Mouse (Mus musculus) heart, adult 2 months (tissue): ENCODE measurements around the gene Ear10. TPM values are rescaled to one million over a fixed set of nuclear protein-coding genes. Genes with fewer than 3 reads are reported as not detected.
"Not testable (repeated sequence)": the region's sequence is repeated elsewhere in the genome, so short reads cannot be mapped to it uniquely, and the experiment has no call there.

ENCODE experiments used
- DNase-seq, 2 experiments: peaks; one replicate each; pipeline ENCODE4 v3.0.0; 2021
- H3K27ac ChIP-seq: fragments of 200-600 bp; 2 replicates; pipeline ENCODE4 v1.8.1; 2022
- H3K27me3 ChIP-seq: fragments of 200-500 bp; 2 replicates; pipeline ENCODE4 v1.6.1; 2012; ENCODE audit warnings: mild to moderate bottlenecking, low read length, inconsistent platforms, mixed read lengths; ENCODE audit not compliant: control insufficient read depth, insufficient read depth
- H3K36me3 ChIP-seq: fragments of 200-500 bp; 2 replicates; pipeline ENCODE4 v1.6.1; 2012; ENCODE audit warnings: low read length, inconsistent platforms; ENCODE audit not compliant: control insufficient read depth, insufficient read depth
- H3K4me1 ChIP-seq: fragments of 200-500 bp; 2 replicates; pipeline ENCODE4 v1.6.1; 2011; ENCODE audit warnings: low read length; ENCODE audit not compliant: control insufficient read depth, insufficient read depth
- H3K4me3 ChIP-seq: fragments of 200-600 bp; 2 replicates; pipeline ENCODE4 v1.8.1; 2022
- H3K79me2 ChIP-seq: fragments of 200-500 bp; replicated peaks from 2 replicates; pipeline ENCODE4 v1.6.1; 2012; ENCODE audit warnings: mild to moderate bottlenecking, inconsistent platforms, low read length, moderate library complexity, mixed read lengths; ENCODE audit not compliant: control insufficient read depth, insufficient read depth
- H3K9ac ChIP-seq: fragments of 200-500 bp; 2 replicates; pipeline ENCODE4 v1.6.1; 2012; ENCODE audit warnings: low read depth, mild to moderate bottlenecking, control low read depth, inconsistent platforms, low read length, mixed read lengths
- CTCF ChIP-seq: fragments of 200-600 bp; IDR thresholded peaks from 2 replicates; pipeline ENCODE4 v1.8.1; 2022; ENCODE audit warnings: antibody characterized with exemption, mild to moderate bottlenecking, moderate library complexity
- WGBS: fragments of 180-500 bp; shearing (Covaris S2); methylation state at CpG from one replicate; pipeline ENCODE4 v1.1.7; 2018; 5-methylcytosine and 5-hydroxymethylcytosine counted together
- intact Hi-C: fragments of 180-260 bp; cut with DNase I; formaldehyde crosslinking; loops from one replicate; pipeline ENCODE4 v1.15.1; 2025
- long read RNA-seq: library from polyadenylated mRNA; stranded (forward); transcript quantifications from one replicate; pipeline ENCODE4 v2.0.0, GENCODE M21; 2021
- polyA plus RNA-seq: library from polyadenylated mRNA; depleted of rRNA; stranded (reverse); fragments of >200 nt; gene quantifications from 2 replicates; pipeline ENCODE4 v1.2.3, GENCODE M21; 2012; rRNA removed
- total RNA-seq, 2 experiments: library from RNA; stranded (reverse); gene quantifications; 2 replicates each; pipeline ENCODE4 v1.2.3; 2021

Ear10 gene
- total RNA-seq: not detected
- not detected in 2 replicates for polyA plus RNA-seq
- long read RNA-seq: 0 reads

- intact Hi-C loops: loop anchor here (5.0 kb wide), 1 partner anchor 64 kb away; no protein-coding TSS in a partner anchor
- not testable (repeated sequence) for H3K9ac ChIP-seq, H3K36me3 ChIP-seq, DNase-seq, H3K79me2 ChIP-seq, H3K4me3 ChIP-seq, H3K4me1 ChIP-seq, H3K27me3 ChIP-seq, H3K27ac ChIP-seq
- whole genome bisulfite sequencing: 47% methylated on average over 3 of the region's 3 CpGs
Observed at GRCm38 (mm10) chr14:43923459-43923858, at the start of gene Ear10. TSS of gene Ear10 (minus strand) at chr14:43923559.

- WGBS: no CpG with 5 or more reads among the region's 2 CpGs
- H3K4me1 ChIP-seq, H3K79me2 ChIP-seq, H3K4me3 ChIP-seq, DNase-seq, H3K36me3 ChIP-seq, H3K27me3 ChIP-seq, H3K9ac ChIP-seq, intact Hi-C loops, H3K27ac ChIP-seq: not testable (repeated sequence)
Observed at GRCm38 (mm10) chr14:43956769-43957168, 33.4 kb upstream of the Ear10 start, which contains the start of gene Ang5. TSS of gene Ang5 (plus strand) at chr14:43957069.

- DNase-seq, H3K4me3 ChIP-seq, H3K27ac ChIP-seq, H3K36me3 ChIP-seq, H3K4me1 ChIP-seq, H3K9ac ChIP-seq, H3K79me2 ChIP-seq, H3K27me3 ChIP-seq, intact Hi-C loops: not testable (repeated sequence)
- no CpG with 5 or more reads among the region's 1 CpGs for WGBS
Observed at GRCm38 (mm10) chr14:43955074-43955473, 31.7 kb upstream of the Ear10 start.

- 38% methylated on average over 2 of the region's 2 CpGs for WGBS
- intact Hi-C loops: not testable (repeated sequence)
Observed at GRCm38 (mm10) chr14:43953382-43953781, 30.0 kb upstream of the Ear10 start.

GRCm38 (mm10) chr14:43933399-43933798 is 10.0 kb upstream of the Ear10 start:
- H3K79me2 ChIP-seq, intact Hi-C loops, H3K36me3 ChIP-seq, H3K4me1 ChIP-seq, H3K27ac ChIP-seq, H3K27me3 ChIP-seq, H3K9ac ChIP-seq, DNase-seq, H3K4me3 ChIP-seq: not testable (repeated sequence)
- WGBS: 33% methylated on average over 5 of the region's 5 CpGs

More at GRCm38 (mm10) chr14:43953382-43953781, 30.0 kb upstream of the Ear10 start:
- H3K9ac ChIP-seq, H3K4me3 ChIP-seq, H3K79me2 ChIP-seq, H3K27me3 ChIP-seq, H3K27ac ChIP-seq, DNase-seq, H3K4me1 ChIP-seq, H3K36me3 ChIP-seq: not testable (repeated sequence)

GRCm38 (mm10) chr14:43932991-43933390 is 9.6 kb upstream of the Ear10 start:
- peak; percentile 69 for TF ChIP-seq CTCF
- peak; percentile 16 to 32 for DNase-seq
- H3K36me3 ChIP-seq, intact Hi-C loops, H3K79me2 ChIP-seq, H3K27me3 ChIP-seq, H3K4me1 ChIP-seq, H3K4me3 ChIP-seq, H3K9ac ChIP-seq, H3K27ac ChIP-seq: not testable (repeated sequence)
- WGBS: 13% methylated on average over 8 of the region's 8 CpGs

GRCm38 (mm10) chr14:43925404-43925950 is 2.1 kb upstream of the Ear10 start:
- DNase-seq: not testable (repeated sequence)

More at GRCm38 (mm10) chr14:43925404-43925950, 2.1 kb upstream of the Ear10 start:
- H3K27me3 ChIP-seq, intact Hi-C loops, H3K79me2 ChIP-seq, H3K27ac ChIP-seq, H3K4me1 ChIP-seq, H3K36me3 ChIP-seq: not testable (repeated sequence)
- Histone ChIP-seq H3K9ac (peak overlapping the region; percentile 33), H3K4me3 (peak overlapping the region; percentile 48)
- WGBS: 4% methylated on average over 21 of the region's 21 CpGs
